Mouse (Mus musculus): ENCODE results near the gene Ptprr.

Ptprr gene

DNA sequence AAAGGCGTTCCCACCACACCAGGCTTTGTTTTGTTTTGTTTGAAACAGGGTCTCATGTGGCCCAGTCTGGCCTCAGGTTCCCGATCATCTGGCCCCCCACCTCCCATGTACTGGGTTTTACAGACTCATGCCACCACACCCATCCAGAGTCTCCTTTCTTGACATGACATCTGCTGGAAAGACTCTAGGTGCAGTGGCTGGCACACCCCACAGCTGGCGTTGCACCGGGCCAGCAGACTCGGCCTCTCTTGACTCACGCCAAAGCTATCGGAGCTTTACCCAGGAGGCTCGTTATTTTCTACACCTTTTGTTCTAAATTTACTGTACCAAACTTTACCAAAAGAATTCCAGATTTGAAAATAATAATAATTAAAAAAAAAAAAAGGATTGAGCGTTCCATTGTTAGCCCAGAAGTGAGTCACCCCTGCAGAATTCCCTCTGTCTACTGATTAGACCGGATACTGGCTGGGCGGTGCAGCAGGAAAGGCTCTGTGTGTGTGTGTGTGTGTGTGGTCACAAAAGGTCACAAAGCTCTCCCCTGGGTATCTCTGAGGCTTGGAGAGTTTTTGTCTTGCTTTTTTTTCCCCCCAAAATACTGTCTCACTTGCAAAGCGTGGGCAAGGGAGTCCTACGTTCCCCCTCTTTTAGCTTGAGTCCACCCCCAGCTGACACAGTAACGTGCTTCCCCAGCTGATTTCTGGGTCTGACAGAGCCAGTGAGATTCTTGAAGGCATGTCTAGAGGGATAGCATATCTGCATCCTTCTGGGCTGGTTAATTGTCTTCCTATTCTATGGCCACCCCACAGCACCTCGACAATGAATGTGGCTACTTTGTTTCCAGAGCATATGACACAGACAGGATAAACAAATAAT, 248.8 kb downstream of the Ptprr start:
- no peak for DNase-seq (ENCODE audit: low read depth in 1 of 2, low spot score in 2 of 2)

DNA sequence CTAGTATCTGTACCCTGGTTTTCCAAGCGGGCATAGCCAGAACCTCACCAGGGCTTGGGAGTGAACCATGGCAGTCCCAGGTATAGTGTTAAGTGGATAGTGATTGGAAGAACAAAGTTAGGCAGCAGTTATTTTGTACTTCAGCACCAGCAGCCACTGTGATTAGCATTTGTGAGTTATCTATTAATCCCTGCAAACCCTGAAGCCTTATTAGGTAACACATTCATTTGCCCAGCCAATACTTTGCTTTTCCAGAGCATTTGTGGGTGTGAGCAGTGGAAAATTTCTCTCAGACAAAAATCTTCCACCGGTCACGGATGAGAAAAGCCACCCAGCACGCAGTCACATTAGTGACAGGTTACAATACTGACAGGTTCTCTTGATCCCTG, 249.4 kb downstream of the Ptprr start:
- no peak for DNase-seq (ENCODE audit: low read depth in 1 of 2, low spot score in 2 of 2)

DNA sequence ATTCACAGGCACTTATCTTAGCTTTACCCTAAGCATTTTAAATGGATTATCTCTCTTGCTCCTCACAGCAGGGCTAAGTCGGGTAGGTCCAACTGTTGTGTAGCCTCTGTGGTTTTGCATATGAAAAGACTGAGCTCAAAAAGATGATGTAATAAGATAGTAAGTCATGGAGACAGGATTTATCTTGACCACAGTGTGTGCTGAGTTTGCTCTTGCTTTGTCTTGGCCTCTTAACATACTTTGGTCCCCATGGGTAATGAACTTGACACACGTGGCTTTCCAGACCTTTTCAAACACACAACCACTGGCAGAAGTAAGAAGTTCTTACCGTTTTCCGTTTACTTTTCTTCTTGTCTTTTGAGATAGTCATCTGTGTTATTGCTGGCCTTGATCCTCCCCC, 250.3 kb downstream of the Ptprr start:
- DNase-seq (ENCODE audit: low read depth in 1 of 2, low spot score in 2 of 2) = no peak

DNA sequence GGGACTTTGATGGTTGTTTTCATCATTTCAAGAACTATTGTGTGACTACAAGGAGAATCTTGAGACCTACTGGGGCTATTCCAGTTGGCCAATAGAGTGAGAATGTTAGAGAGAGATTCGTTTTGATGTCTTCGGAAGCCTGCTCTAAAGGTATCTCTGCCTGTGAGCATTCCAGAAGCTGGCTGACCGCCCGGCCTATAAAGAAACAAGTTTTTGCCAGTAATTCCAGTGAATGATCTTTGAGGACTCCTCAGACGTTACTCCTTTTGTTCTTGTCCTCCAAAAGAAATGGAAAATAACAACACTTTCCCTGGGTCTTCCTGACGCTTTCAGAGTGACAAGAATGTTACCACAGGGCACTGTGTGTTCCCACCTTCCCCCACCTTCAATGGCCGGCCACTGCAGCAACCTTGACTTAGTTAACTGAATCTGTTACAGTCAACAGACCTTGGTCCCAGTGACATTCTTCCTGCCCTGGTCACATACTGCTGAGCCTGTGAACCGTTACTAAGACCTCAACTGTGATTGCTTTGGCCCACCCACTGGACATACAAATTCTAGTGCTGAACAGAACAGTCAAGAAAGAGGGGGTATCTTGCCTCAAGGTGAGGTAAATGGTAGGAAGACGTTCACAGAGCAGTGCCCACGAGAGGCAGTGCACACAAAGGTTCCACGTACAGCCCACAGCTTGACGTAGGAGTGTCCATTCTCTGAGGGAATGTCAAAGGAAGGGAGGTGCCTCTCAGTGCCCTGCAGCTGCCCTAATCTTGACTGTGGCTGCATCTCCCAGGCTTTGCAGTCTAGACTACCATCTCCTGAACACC, 252.8 kb downstream of the Ptprr start:
- DNase-seq (ENCODE audit: low read depth in 1 of 2, low spot score in 2 of 2) = no peak

DNA sequence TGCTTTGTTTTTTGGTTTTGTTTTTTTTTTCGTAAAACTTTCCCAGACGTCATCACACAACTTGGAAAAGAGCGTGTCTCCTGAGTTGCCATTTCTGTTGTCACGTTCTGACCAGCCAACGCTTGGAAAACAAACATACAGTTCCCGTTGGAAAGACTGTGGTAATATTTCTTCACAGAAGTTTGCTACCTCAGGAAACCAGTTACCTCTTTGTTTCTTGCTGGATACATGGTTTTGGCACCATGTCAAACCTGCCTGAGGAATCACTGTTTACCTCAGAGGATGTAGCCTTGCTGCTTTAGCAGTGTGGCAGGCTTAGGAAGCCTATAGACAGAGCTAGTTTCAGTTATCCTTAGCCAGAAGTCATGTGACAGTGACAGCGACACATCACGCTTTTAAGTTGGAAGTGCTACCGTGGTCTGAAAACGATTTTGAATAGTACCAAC, 253.5 kb downstream of the Ptprr start:
- DNase-seq (ENCODE audit: low read depth in 1 of 2, low spot score in 2 of 2) = no peak

DNA sequence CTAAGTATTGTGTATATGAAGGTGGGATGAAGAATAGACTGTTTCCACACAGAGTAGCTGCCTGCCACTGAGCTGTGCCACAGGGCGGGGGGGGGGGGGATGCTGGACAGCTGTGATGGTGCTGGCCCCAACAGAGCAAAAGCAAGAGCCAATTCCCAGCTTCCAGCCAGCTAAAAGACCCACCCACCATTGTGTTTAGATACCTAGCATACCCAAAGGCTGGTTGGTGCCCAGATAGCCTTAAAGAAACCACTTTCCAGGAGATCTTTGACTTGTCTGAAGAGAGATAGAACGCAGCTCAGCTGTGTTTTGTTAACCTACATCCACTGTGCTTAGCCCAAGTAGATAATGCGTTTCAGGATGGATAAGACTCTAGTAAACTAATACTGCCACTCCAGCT, 254.1 kb downstream of the Ptprr start:
- DNase-seq (ENCODE audit: low read depth in 1 of 2, low spot score in 2 of 2) = no peak

DNA sequence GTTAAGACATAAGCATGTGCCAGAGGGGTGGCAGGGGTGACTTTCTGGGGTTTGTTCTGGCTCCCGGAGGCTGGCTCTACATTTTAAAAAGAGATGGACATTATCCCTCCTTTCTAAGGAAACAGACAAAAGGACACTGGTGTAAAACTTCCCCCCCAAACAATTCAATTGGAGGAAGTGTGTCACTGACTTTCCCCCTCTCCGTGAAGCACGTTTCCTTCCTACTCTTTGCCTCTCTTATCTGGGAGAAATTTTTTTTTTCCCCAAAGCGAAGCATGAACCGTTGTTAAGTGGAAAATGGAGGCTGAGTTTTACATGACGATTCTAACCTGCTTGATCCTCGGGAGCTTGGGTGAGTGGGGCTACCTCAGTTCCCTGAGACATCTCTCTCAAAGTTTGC, 257.3 kb downstream of the Ptprr start, which contains the start of gene Ptprb:
Gene Ptprb, plus strand, starts transcription at position 244 of the 400 bp plus-strand sequence.
- no peak for DNase-seq (ENCODE audit: low read depth in 1 of 2, low spot score in 2 of 2)

DNA sequence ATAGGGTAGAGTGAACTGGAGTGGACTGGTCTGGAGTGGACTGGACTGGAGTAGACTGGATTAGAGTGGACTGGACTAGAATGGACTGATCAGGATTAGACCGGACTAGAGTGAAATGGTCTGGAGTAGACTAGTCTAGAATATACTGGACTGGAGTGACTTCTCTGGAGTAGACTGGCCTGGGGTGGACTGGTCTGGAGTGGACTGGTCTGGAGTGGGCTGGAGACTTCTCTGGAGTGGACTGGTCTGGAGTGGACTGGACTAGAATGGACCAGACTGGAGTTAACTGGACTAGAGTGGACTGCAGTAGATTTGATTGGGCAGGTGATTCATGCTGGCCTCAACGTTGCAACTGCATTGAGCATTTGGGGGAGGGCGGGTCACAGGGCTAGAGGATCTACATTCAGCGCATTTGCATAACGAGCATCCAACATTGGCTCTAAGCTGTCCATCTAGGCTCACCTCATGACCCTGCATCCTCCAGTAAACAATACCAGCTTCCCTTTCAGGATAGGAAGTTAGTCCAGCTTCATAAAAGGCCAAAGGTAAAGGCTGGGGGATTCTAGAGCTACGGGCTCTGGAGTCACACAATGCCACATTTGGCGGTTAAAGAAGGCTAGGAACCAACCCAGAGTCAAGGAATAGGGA, 268.8 kb downstream of the Ptprr start:
- DNase-seq (ENCODE audit: low read depth in 1 of 2, low spot score in 2 of 2) = no peak

DNA sequence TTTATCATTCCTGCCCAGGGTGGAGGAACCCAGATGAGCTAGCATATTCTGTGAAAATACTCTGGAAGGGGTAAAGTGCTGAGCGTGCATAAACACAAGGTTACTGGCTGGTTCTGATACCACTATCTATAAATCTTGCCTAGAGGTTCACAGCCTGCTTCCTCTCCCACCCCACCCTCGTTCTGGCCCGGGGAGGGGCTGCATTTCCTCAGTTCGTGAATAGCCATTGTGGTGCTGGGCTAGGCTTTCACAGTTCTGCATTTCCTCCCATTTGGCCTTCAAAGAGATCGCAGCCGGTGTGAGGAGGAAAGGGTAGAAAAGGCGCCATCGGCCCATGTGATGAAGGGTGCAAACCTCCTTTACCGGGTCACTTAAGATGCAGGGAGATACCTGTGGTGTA, 270.1 kb downstream of the Ptprr start:
- no peak for DNase-seq (ENCODE audit: low read depth in 1 of 2, low spot score in 2 of 2)

DNA sequence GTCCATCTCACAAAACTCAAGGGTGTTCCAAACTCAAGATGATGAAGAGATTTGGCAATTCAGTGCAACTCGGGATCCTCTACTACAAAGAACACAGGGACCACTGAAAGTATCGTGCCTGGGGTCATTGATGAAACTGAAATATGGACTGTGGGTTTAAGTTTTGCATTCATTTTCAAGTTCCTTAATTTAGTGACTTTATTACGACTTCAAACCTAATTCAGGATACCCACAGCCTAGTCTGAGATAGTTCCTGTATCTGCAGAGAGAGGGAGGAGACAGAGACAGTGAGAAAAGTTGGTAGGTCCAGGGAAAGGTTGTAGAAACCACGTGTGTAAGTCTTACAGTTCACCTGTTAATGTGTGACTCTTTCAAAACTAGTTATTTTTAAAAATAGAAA, 272.5 kb downstream of the Ptprr start:
- no peak for DNase-seq (ENCODE audit: low read depth in 1 of 2, low spot score in 2 of 2)

DNA sequence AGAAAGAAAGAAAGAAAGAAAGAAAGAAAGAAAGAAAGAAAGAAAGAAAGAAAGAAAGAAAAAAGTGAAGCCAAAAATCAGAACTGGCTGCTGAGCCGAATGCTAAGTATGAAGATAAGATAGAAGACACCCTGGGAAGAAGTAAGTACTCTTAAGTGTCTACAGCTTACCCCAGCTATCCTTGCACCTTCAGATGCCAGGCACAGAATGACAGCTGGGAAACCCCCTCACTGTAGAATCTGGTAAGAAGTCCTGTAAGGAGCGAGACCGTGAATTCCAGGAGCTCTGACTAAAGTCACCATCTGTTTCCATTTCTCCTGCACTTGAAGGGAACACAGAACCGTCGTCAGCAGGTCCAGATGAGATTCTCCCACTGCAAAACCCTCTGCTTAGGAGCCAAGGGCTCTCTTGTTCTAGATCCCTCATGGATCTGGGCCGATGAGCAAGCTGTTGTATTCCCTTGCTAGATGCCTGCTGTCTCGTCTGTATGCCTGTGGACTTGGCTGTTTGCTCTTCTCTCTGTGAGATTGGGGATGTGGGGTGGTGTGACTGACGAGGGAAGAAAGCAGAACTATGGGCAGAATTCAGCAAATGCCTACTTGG, 273.2 kb downstream of the Ptprr start:
- no peak for DNase-seq (ENCODE audit: low read depth in 1 of 2, low spot score in 2 of 2)

DNA sequence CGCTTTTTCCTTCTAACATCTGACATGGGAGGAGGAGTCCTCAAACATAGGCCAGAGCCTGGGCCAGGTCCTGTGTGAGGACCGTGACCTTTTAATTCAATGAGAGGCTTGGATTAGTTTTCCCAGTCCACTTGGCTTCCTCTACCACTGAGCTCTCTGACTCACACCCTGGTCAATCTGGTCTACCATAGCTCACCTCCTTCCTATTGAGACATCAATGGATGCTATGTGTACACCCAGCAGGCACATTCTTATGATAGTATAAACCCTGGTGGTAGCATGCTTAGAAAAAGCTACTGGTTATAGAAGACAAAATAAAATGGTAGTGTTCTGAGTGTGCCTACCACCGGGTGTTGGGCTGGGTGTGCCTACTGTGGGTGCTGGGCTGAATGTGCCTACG, 278.4 kb downstream of the Ptprr start:
- no peak for DNase-seq (ENCODE audit: low read depth in 1 of 2, low spot score in 2 of 2)

DNA sequence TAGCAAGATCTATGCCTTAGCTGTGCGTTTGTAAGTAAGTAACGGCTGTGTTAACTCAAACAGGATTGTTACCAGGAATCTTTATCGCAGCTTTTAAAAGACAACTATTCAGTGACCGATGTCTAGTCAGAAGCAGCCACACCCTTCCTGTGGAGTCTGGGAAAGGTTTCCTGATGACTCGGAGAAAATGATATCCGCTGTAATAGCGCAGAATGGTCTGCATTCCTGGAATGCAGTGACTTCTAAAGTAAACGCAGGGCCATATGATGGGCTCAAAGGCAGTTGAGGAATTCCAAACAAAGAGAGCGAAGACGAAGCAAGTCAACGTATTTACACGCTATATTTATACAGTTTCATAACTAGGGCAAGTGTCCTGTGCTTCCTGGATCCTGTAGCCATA, 279.8 kb downstream of the Ptprr start:
- DNase-seq (ENCODE audit: low read depth in 1 of 2, low spot score in 2 of 2) = no peak

DNA sequence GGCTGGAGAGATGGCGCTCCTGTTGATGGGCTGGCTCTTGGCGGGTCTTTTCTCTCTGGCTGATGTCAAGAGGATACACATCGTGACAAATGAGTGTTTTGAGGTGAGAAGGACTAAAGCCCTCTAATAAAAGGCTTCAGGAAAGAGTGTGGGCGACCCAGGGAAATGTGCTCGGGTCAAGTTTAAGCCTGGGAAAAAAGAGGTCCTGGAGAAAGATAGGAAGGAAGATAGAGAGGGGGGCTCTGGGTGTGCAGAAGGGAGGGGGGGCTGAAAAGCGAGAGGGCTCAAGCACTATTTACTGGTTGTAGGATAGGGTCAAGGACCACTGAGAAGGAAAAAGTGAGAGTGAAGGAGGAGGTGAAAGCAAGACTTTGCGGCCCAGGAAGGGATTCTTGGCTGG, 282.8 kb downstream of the Ptprr start:
- DNase-seq (ENCODE audit: low read depth in 1 of 2, low spot score in 2 of 2) = no peak

DNA sequence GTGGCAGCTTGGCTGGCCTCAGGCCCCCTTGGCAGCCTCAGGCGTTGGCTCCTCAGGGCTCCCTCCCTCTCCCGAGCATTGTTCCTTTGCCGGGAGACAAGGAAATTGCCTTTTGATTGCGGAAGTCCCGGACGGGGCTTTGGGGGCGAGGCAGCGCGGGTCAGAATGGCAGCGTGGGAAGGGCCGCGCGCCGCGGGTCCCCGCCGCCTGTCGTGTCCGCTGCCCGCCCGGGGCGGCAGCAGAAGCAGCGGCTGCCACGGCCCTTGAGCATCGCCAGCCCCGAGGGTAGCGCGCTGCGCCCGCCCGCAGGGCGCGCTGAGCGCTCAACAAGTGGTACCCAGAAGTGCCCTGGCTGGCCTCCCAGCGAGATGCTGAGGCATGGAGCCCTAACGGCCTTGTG, 283.2 kb downstream of the Ptprr start:
- DNase-seq (ENCODE audit: low read depth in 1 of 2, low spot score in 2 of 2) = no peak

DNA sequence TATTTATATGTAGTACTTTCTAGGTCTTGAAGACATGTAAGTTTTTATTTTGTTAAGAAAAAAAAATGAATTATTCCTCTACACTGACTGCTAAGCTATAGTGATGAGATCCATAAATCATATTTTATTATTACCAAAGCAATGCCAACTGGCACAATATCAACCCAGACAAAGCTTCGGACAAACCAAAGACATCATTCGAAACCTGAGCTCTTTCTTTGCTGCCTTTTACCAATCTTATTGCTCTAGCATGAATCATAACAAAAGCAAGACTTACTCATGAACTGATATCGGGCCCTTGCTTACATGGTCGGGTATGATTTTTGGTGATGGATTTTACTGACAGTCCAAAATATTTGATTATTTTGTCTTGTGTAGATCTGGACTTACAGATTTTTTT, 286.3 kb downstream of the Ptprr start:
- no peak for DNase-seq (ENCODE audit: low read depth in 1 of 2, low spot score in 2 of 2)

DNA sequence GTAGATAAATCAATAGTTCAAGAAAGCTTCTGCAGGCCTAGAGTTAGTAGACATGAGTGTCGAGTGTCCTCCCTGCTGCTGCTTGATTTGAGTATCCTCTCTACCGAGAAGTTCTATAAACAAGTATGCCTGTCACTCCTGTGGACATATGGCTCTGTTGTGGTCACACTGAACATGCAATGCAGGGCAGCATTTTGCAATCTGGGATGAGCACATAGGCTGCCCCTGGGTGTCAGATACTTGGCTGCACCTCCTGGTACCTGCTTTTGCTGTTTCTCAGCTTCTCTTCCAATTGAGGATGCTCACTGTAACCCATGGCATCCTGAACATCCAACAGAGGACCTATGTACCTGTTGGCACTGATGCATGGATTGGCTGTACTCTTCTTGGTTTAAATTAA, 291.4 kb downstream of the Ptprr start:
- DNase-seq (ENCODE audit: low read depth in 1 of 2, low spot score in 2 of 2) = no peak

DNA sequence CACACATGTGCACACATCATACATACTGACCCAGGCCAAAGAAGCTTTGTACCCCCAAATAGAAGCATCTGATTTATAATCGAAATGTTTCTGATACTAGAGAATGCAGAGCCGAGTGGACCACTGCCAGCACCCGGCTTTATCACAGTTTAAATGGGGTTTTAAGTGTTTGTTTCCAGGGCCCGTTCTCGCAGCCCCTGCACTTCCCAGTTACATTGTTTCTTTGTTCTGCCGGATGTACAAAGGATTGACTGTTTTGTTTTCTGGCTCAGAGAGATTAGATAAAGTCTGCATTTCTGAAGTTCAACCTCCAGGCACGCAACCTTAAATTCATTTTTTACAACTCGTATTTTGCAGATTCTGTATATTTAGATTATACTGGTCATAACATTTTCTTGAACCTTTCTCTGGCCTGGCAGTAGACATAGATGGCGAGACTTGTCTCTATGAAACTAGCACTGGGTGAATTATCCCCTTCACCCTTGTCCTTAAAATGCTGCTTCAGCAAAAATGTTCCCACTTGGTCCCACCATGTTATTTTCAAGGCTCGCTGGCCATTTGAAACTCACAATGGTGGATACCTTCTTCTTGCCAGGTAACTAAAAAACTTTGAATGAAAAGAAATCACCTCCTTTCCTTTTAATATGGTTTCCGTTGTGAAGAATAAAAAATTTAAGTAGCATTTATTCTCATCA, 292.6 kb downstream of the Ptprr start:
- DNase-seq (ENCODE audit: low read depth in 1 of 2, low spot score in 2 of 2) = no peak

DNA sequence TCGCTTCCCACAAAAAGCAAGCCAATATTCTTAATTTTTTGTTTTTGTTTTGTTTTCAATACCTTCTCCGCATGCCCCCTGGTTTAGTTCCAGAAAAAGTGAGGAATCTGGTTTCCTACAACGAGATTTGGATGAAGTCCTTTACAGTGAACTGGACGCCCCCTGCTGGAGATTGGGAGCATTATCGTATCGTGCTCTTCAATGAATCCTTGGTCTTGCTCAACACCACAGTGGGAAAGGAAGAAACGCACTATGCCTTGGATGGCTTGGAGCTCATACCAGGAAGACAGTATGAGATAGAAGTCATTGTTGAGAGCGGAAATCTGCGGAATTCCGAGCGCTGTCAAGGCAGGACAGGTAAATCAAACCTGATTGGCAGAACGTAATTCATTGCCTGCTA, 301.2 kb downstream of the Ptprr start:
- DNase-seq (ENCODE audit: low read depth in 1 of 2, low spot score in 2 of 2) = no peak
